Mouse (Mus musculus) skeletal muscle tissue, postnatal 0 days (tissue): Measurements from ENCODE around the gene Mrps23. TPM values are rescaled to one million over a fixed set of nuclear protein-coding genes. Genes with fewer than 3 reads are reported as not detected.

Experiments used
- polyA plus RNA-seq: library from polyadenylated mRNA; unstranded; fragments of >200 nt; fragmentation: Nextera tagmentation; extraction: Ambion mirVana; gene quantifications from 2 replicates; pipeline ENCODE4 v1.2.1, GENCODE M21; 2015

Mrps23 gene
- 75.1 and 84.3 TPM in 2 replicates for polyA plus RNA-seq

DNA sequence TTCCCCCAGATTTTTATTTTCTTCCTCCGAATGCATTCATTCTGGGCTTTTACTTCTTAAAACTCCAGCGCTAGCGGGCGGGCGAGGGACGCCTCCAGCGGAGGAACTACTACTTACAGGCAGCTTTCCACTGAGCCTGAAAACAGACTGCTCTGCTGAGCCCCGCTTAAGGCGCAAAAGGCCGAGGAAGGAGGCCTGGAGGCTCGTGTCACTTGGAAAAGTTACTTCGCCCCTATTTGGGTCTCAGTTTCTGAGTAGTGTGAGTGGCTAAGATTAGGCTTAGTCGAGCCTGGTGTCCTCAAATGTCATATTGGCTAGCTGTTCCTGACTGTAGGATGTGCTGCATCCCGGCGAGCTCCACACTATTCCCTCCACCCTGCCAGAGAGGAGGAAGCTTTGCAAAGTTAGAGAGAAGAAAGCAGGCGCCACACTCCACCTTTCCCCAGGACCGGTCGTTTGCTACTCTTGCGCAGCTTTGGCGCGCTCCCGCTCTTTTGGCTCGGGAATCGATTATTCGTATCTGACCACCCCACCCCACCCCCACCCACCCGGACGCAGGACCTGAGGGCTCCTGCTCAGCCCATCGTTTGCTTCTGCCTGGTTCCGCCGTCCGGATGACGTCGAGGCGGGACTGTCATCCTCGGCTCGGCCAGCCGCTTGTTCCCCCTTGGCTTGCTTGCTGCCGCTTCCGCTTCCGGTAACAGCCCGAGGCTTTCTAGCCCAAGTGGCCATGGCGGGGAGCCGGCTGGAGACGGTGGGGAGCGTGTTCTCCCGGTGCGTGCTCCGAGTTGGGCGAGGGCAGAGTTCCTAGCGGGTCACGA lies at the start of gene Mrps23:
Gene Mrps23 (plus strand): TSS at position 677 of the 821 bp plus-strand sequence.

Other genes starting within 250 kb of the Mrps23 start
- 16.7 and 21.4 TPM in 2 replicates for gene Dynll2, start 216.9 kb upstream of the Mrps23 start, polyA plus RNA-seq
- 76.3 and 87.9 TPM in 2 replicates for gene Srsf1, start 157.0 kb upstream of the Mrps23 start, polyA plus RNA-seq
- gene Vezf1, start 136.1 kb upstream of the Mrps23 start, polyA plus RNA-seq = 18.0 and 18.6 TPM in 2 replicates
- gene Cuedc1, start 106.3 kb upstream of the Mrps23 start, polyA plus RNA-seq = 20.6 and 21.2 TPM in 2 replicates
- gene Ccdc182, start 89.7 kb downstream of the Mrps23 start, polyA plus RNA-seq = not detected in 2 replicates